Mouse (Mus musculus) adrenal gland, postnatal 36 days (tissue): ENCODE results near the gene Timm29. TPM values are rescaled to one million over a fixed set of nuclear protein-coding genes. Genes with fewer than 3 reads are reported as not detected.
"Not testable (repeated sequence)": the region's sequence is repeated elsewhere in the genome, so short reads cannot be mapped to it uniquely, and the experiment has no call there.

Source experiments
- DNase-seq, 2 experiments: peaks; one replicate each; pipeline ENCODE4 v3.0.0; 2021; ENCODE audit warnings: mixed read lengths in 1 of 2
- total RNA-seq, 2 experiments: library from RNA; stranded (reverse); gene quantifications; 2 replicates each; pipeline ENCODE4 v1.2.3; 2021

The Timm29 gene
- total RNA-seq, 2 experiments from 2014 or later, result 57.4 to 68.8 TPM

DNA sequence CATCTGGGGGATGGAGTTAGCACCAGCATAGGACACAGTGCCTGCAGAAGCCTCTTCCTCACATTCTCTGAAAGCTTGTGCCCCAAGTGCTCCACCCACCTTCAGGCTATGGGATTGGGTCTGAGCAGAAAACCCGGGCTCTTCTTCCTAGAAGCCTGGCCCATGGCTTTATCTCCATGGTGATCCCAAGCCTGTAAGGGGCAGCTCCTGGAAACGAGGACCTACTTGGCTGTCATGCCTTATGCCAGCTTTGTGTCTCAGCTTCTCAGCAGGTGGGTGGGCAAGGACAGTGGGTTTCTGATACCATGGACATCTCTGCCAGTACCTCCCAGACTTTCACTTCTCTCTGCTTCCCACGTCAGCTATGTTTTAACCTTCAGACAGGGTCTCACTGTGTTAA is 14.3 kb upstream of the Timm29 start:
- DNase-seq, result no peak

GRCm38 (mm10) chr9:21585401-21585800 is 7.1 kb upstream of the Timm29 start:
- DNase-seq, result no peak

DNA sequence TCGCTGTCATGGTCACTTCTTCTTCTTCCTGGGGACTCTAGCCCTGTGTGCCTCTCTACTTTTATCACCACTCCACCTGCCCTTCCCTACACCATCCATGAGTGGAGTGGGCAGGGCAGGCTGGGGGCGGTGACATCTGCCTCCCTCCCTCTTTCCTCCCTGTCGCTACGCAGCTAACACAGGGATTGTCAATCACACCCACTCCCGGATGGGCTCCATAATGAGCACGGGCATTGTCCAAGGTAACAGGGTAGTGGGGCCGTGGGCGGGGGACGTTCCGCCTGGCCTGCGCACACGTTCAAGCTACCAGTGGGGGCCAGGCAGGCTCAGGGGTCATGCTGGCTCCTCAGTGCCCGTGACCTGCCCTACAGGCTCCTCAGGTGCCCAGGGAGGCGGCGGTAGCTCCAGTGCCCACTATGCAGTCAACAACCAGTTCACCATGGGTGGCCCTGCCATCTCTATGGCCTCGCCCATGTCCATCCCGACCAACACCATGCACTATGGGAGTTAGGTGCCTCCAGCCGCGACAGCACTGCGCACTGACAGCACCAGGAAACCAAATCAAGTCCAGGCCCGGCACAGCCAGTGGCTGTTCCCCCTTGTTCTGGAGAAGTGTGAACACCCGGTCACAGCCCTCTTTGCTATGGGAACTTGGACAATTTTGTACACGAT is 4.7 kb upstream of the Timm29 start:
- DNase-seq, result no peak

GRCm38 (mm10) chr9:21588350-21588749 is 4.2 kb upstream of the Timm29 start:
- DNase-seq, result no peak

- DNase-seq, result no peak
Observed at GRCm38 (mm10) chr9:21589538-21589937, 3.0 kb upstream of the Timm29 start.

GRCm38 (mm10) chr9:21591127-21591830 is 1.2 kb upstream of the Timm29 start:
- DNase-seq, result no peak

- DNase-seq, result no peak
Observed at GRCm38 (mm10) chr9:21591831-21592702, 455 bp upstream of the Timm29 start.

DNA sequence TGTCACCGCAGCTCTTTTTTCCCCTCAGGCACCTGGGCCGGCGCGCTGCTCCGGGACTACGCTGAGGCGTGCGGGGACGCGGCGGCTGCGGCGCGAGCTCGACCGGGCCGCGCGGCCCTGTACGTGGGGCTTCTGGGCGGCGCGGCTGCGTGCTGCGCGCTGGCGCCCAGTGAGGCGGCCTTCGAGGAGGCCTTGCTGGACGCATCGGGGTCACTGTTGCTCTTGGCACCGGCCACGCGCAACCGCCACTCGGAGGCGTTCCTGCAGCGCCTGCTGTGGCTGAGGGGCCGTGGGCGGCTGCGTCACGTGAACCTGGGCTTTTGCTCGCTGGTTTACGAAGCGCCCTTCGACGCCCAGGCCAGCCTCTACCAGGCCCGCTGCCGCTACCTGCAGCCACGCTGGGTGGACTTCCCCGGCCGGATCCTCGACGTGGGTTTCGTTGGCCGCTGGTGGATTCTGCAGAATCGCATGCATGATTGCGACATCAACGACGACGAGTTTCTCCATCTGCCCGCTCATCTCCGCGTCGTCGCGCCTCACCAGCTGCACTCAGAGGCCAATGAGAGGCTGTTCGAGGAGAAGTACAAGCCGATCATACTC is 700 bp downstream of the Timm29 start:
- DNase-seq, result peak; percentile 78 to 79

GRCm38 (mm10) chr9:21594350-21594749 is 1.8 kb downstream of the Timm29 start:
- DNase-seq, result not testable (repeated sequence)

DNA sequence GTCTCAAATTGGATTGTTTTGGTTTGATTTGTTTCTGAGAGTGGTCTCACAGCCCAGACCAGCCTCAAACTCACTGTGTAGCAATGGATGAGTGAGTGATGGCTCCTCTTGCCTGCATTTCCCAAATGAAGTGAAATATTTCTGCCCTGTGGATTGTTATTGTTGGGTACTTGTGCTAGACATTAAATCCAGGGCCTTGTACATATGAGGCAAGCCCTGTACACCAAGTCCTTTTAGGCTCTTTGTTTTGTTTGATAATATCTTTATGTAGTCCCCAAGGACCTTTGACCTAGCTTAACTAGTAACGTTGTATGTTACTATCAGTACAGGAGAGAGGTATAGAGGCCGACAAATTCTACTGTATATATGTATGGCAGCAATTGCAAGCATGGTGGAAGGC is 2.3 kb downstream of the Timm29 start:
- DNase-seq, result no peak

- peak in 1 of 2 experiments; percentile 37 for DNase-seq
Observed at GRCm38 (mm10) chr9:21598198-21598597, 5.7 kb downstream of the Timm29 start.

GRCm38 (mm10) chr9:21600186-21600585 is 7.7 kb downstream of the Timm29 start:
- DNase-seq, result no peak

GRCm38 (mm10) chr9:21601073-21601472 is 8.6 kb downstream of the Timm29 start:
- DNase-seq, result no peak

- DNase-seq, result peak; percentile 63 to 78
Observed at GRCm38 (mm10) chr9:21601722-21602399, 9.3 kb downstream of the Timm29 start.

- no peak for DNase-seq
Observed at GRCm38 (mm10) chr9:21604119-21604518, 11.6 kb downstream of the Timm29 start.

GRCm38 (mm10) chr9:21605865-21606264 is 13.3 kb downstream of the Timm29 start:
- DNase-seq, result no peak

DNA sequence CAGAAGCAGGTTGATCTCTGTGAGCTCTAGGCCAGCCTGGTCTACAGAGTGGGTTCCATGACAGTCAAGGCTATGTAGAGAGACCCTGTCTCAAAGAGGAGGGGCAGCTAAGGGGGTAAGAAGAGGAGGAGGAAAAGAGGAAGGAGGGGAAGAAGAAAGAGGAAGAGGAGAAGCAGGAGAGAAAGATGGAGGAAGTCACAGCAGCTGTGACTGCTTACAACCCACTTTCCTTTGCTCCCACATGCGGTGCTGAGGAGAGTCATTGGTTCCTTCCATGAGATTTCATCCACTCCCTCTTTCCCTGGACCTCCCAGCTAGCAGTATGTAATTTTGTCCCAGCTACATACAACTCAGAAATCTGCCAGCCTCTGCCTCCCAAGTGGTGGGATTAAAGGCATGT is 14.1 kb downstream of the Timm29 start:
- no peak for DNase-seq

GRCm38 (mm10) chr9:21609861-21610260 is 17.3 kb downstream of the Timm29 start:
- DNase-seq, result peak; percentile 68 to 78

DNA sequence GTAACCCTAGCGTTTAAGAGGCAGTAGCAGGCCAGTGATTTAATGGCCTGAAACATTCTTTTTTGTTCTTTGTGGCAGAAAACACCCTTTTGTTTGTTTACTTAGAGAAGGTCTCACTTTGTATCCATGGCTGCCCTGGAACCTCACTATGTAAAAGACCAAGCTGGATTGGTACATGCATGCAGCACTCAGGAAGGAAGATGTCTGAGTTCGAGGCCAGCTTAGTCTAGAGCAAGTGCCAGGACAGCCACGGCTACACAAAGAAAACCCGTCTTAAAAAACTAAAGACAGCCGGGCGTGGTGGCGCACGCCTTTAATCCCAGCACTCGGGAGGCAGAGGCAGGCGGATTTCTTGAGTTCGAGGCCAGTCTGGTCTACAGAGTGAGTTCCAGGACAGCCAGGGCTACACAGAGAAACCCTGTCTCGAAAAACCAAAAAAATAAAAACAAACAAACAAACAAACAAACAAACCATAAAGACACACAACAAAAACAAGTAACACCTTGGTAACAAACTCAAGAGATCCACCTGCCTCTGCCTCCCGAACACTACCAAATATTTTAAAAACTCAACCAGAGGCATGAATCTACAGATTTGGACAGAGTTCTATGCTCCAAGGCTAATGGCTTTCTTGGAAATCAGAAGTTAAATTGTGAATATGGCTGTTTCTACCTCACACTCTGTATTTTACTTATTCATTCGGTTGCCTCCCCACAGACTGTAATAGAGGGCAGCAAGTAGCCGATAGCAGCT is 22.5 kb downstream of the Timm29 start:
- no peak for DNase-seq

- DNase-seq, result peak; percentile 99 to 100
Observed at GRCm38 (mm10) chr9:21615617-21616231, 23.2 kb downstream of the Timm29 start, which contains the start of gene Smarca4. Smarca4 (plus strand) TSS chr9:21616169.
